Mouse (Mus musculus) liver, postnatal 0 days (tissue): Measurements from ENCODE around the gene A630095N17Rik. TPM values are rescaled to one million over a fixed set of nuclear protein-coding genes. Genes with fewer than 3 reads are reported as not detected.

Experiments
- ATAC-seq: fragments of 200-750 bp; cut with Nextera tagmentation; 2 replicates; pipeline ENCODE4 v1.8.0; 2017; ENCODE audit warnings: mild to moderate bottlenecking, moderate library complexity
- DNase-seq: peaks from one replicate; pipeline ENCODE4 v3.0.0-alpha.2; 2016
- H3K27ac ChIP-seq: fragments of 300-500 bp; sonication (generic); 2 replicates; pipeline ENCODE4 v1.5.1; 2014; ENCODE audit warnings: antibody characterized with exemption, moderate library complexity, mild to moderate bottlenecking, low read depth
- H3K27me3 ChIP-seq: fragments of 300-500 bp; sonication (generic); 2 replicates; pipeline ENCODE4 v1.6.1; 2014; ENCODE audit warnings: low read length, control low read depth, mixed read lengths; ENCODE audit not compliant: insufficient read depth
- H3K36me3 ChIP-seq: fragments of 300-500 bp; sonication (generic); replicated peaks from 2 replicates; pipeline ENCODE4 v1.6.1; 2014; ENCODE audit warnings: mild to moderate bottlenecking, control low read depth, low read length, moderate library complexity, mixed read lengths; ENCODE audit not compliant: insufficient read depth
- H3K4me1 ChIP-seq: fragments of 300-500 bp; sonication (generic); 2 replicates; pipeline ENCODE4 v1.6.1; 2014; ENCODE audit warnings: antibody characterized with exemption, mild to moderate bottlenecking, control low read depth; ENCODE audit not compliant: insufficient read depth
- H3K4me2 ChIP-seq: fragments of 300-500 bp; sonication (generic); 2 replicates; pipeline ENCODE4 v1.6.1; 2014; ENCODE audit warnings: low read depth, mild to moderate bottlenecking, low read length, moderate library complexity, mixed read lengths
- H3K4me3 ChIP-seq: fragments of 300-500 bp; sonication (generic); 2 replicates; pipeline ENCODE4 v1.5.1; 2014; ENCODE audit warnings: low read depth, low read length
- H3K9ac ChIP-seq: fragments of 300-500 bp; sonication (generic); replicated peaks from 2 replicates; pipeline ENCODE4 v1.6.1; 2014; ENCODE audit warnings: mild to moderate bottlenecking, moderate library complexity
- H3K9me3 ChIP-seq: fragments of 300-500 bp; sonication (generic); 2 replicates; pipeline ENCODE4 v1.6.1; 2016; ENCODE audit warnings: mild to moderate bottlenecking, control low read depth, low read length, mixed read lengths
- CTCF ChIP-seq: sonication (generic); IDR thresholded peaks from 2 replicates; pipeline ENCODE4 v1.5.1; 2016; ENCODE audit warnings: antibody characterized with exemption, low read depth
- EP300 ChIP-seq: IDR thresholded peaks from 2 replicates; pipeline ENCODE4 v1.6.1; 2016; ENCODE audit warnings: antibody characterized with exemption, low read depth, mild to moderate bottlenecking
- WGBS: fragments of 180-500 bp; shearing (Covaris S2); extraction: QIAGEN DNeasy Blood & Tissue Kit; methylation state at CpG from one replicate; pipeline ENCODE4 v1.1.7; 2014; ENCODE audit not compliant: insufficient replicate concordance; 5-methylcytosine and 5-hydroxymethylcytosine counted together
- polyA plus RNA-seq: library from polyadenylated mRNA; unstranded; fragments of >200 nt; fragmentation: Nextera tagmentation; extraction: Ambion mirVana; gene quantifications from 2 replicates; pipeline ENCODE4 v1.2.1, GENCODE M21; 2015

A630095N17Rik gene
- polyA plus RNA-seq, 1 experiment from 2014 or later: not detected

GRCm38 (mm10) chr1:75212542-75212941, 19.4 kb downstream of the A630095N17Rik start:
- TF ChIP-seq EP300: no peak
- no peak for TF ChIP-seq CTCF
- peak; percentile 8; the same call in 1 of the 2 replicates for ATAC-seq
- Histone ChIP-seq H3K27ac (peak overlapping the region; percentile 95), H3K4me1 (peaks cover 77% of the 10 kb centered on the region), H3K4me2 (peak overlapping the region; percentile 100), H3K4me3 (peak overlapping the region; percentile 82), H3K36me3 (peaks cover 50% of the 10 kb centered on the region), H3K27me3 (no peaks in the 10 kb centered on the region), H3K9ac (peak overlapping the region; percentile 85), H3K9me3 (no peaks in the 10 kb centered on the region)
- peak; percentile 66 for DNase-seq
- WGBS: 50% methylated on average over 4 of the region's 4 CpGs

- H3K4me1 ChIP-seq: peaks cover 64% of the 10 kb centered on the region
- no peaks in the 10 kb centered on the region for H3K9me3 ChIP-seq
- 7% methylated on average over 17 of the region's 17 CpGs for WGBS
- no peak for DNase-seq
- ATAC-seq: no peak
- H3K9ac ChIP-seq: peak overlapping the region; percentile 85
- TF ChIP-seq EP300 (no peak), CTCF (no peak)
- no peaks in the 10 kb centered on the region for H3K27me3 ChIP-seq
- peak overlapping the region; percentile 95 for H3K27ac ChIP-seq
- peaks cover 42% of the 10 kb centered on the region for H3K36me3 ChIP-seq
- peak overlapping the region; percentile 82 for H3K4me3 ChIP-seq
- H3K4me2 ChIP-seq: peak overlapping the region; percentile 100
These were observed 20.7 kb downstream of the A630095N17Rik start for GRCm38 (mm10) chr1:75211141-75211708.

- WGBS: 3% methylated on average over 42 of the region's 42 CpGs
- H3K4me1 ChIP-seq: peaks cover 56% of the 10 kb centered on the region
- ATAC-seq: peak; percentile 84
These were observed 21.5 kb downstream of the A630095N17Rik start, which contains the start of the genes Glb1l and Stk16 for GRCm38 (mm10) chr1:75210136-75211087. Gene Glb1l (minus strand): TSS chr1:75210813. Gene Stk16 (plus strand): TSS chr1:75210838.

GRCm38 (mm10) chr1:75208967-75209678, 22.8 kb downstream of the A630095N17Rik start:
- Histone ChIP-seq H3K27me3 (no peaks in the 10 kb centered on the region), H3K4me1 (peaks cover 45% of the 10 kb centered on the region), H3K9me3 (no peaks in the 10 kb centered on the region), H3K9ac (peak overlapping the region; percentile 63), H3K27ac (peak overlapping the region; percentile 42), H3K4me2 (peak overlapping the region; percentile 100), H3K36me3 (peaks cover 21% of the 10 kb centered on the region), H3K4me3 (peak overlapping the region; percentile 82)
- DNase-seq (no peak), ATAC-seq (no peak)
- TF ChIP-seq CTCF: no peak
- no peak for TF ChIP-seq EP300
- WGBS: 13% methylated on average over 34 of the region's 34 CpGs

More at GRCm38 (mm10) chr1:75210136-75211087, 21.5 kb downstream of the A630095N17Rik start, which contains the start of the genes Glb1l and Stk16:
- Histone ChIP-seq H3K4me2 (peak within 1 kb of the TSS; percentile 100), H3K36me3 (peaks cover 34% of the 10 kb centered on the region), H3K27ac (peak within 1 kb of the TSS; percentile 95), H3K4me3 (peak within 1 kb of the TSS; percentile 82), H3K9ac (peak within 1 kb of the TSS; percentile 85), H3K27me3 (no peaks in the 10 kb centered on the region), H3K9me3 (no peaks in the 10 kb centered on the region)
- TF ChIP-seq CTCF (no peak), EP300 (peak; percentile 72; the same call in 1 of the 2 replicates)
- peak; percentile 97 for DNase-seq

- ATAC-seq: no peak
These were observed 30.7 kb downstream of the A630095N17Rik start for GRCm38 (mm10) chr1:75201236-75201635.

More at GRCm38 (mm10) chr1:75201236-75201635, 30.7 kb downstream of the A630095N17Rik start:
- no peak overlapping the region for H3K9ac ChIP-seq
- no peak overlapping the region for H3K4me2 ChIP-seq
- peaks cover 35% of the 10 kb centered on the region for H3K36me3 ChIP-seq
- no peak overlapping the region for H3K4me3 ChIP-seq
- H3K27ac ChIP-seq: no peak overlapping the region
- DNase-seq: no peak
- WGBS: 82% methylated on average over 1 of the region's 1 CpGs
- H3K9me3 ChIP-seq: no peaks in the 10 kb centered on the region
- H3K27me3 ChIP-seq: no peaks in the 10 kb centered on the region
- TF ChIP-seq CTCF (no peak), EP300 (no peak)
- no peaks in the 10 kb centered on the region for H3K4me1 ChIP-seq
